Mouse (Mus musculus) thymus, adult 2 months (tissue): Measurements from ENCODE around the gene Adgra1. TPM values are rescaled to one million over a fixed set of nuclear protein-coding genes. Genes with fewer than 3 reads are reported as not detected.

Experiments
- DNase-seq: peaks from one replicate; pipeline ENCODE4 v3.0.0; 2021
- H3K27ac ChIP-seq: fragments of 200-500 bp; 2 replicates; pipeline ENCODE4 v1.5.1; 2012; ENCODE audit warnings: low read length, control low read depth; ENCODE audit not compliant: control insufficient read depth, insufficient read depth
- H3K27me3 ChIP-seq: fragments of 200-500 bp; 2 replicates; pipeline ENCODE4 v1.6.1; 2012; ENCODE audit warnings: mild to moderate bottlenecking, low read length, moderate library complexity, mixed read lengths; ENCODE audit not compliant: control insufficient read depth, insufficient read depth
- H3K36me3 ChIP-seq: fragments of 200-500 bp; 2 replicates; pipeline ENCODE4 v1.6.1; 2012; ENCODE audit warnings: mild to moderate bottlenecking, low read length, moderate library complexity; ENCODE audit not compliant: control insufficient read depth, insufficient read depth
- H3K4me1 ChIP-seq: fragments of 200-500 bp; replicated peaks from 2 replicates; pipeline ENCODE4 v1.6.1; 2012; ENCODE audit warnings: low read length; ENCODE audit not compliant: control insufficient read depth, insufficient read depth
- H3K4me3 ChIP-seq: fragments of 200-500 bp; 2 replicates; pipeline ENCODE4 v1.5.1; 2012; ENCODE audit warnings: mild to moderate bottlenecking, low read length, control low read depth, moderate library complexity; ENCODE audit not compliant: control insufficient read depth, insufficient read depth
- CTCF ChIP-seq: fragments of 200-500 bp; IDR thresholded peaks from 2 replicates; pipeline ENCODE4 v1.5.1; 2012; ENCODE audit warnings: mild to moderate bottlenecking, control low read depth, low read length, moderate library complexity, borderline replicate concordance; ENCODE audit not compliant: control insufficient read depth, poor library complexity, insufficient read depth; ENCODE audit errors: extremely low read depth
- POLR2A ChIP-seq: fragments of 200-500 bp; IDR thresholded peaks from 2 replicates; pipeline ENCODE4 v1.6.1; 2012; ENCODE audit warnings: mild to moderate bottlenecking, low read length, control low read depth, moderate library complexity; ENCODE audit not compliant: control insufficient read depth, poor library complexity, insufficient read depth; ENCODE audit errors: extremely low read depth
- WGBS: fragments of 180-500 bp; shearing (Covaris S2); methylation state at CpG from one replicate; pipeline ENCODE4 v1.1.7; 2018; 5-methylcytosine and 5-hydroxymethylcytosine counted together
- polyA plus RNA-seq: library from polyadenylated mRNA; depleted of rRNA; stranded (reverse); fragments of >200 nt; gene quantifications from 2 replicates; pipeline ENCODE4 v1.2.3, GENCODE M21; 2012

Gene Adgra1
- polyA plus RNA-seq, 1 experiment = 0.08 TPM

GRCm38 (mm10) chr7:139827687-139828086, 6.3 kb upstream of the Adgra1 start:
- WGBS = 17% methylated on average over 9 of the region's 9 CpGs
- Histone ChIP-seq H3K4me3 (no peak overlapping the region), H3K4me1 (no peaks in the 10 kb centered on the region), H3K27ac (no peak overlapping the region), H3K27me3 (no peaks in the 10 kb centered on the region), H3K36me3 (no peaks in the 10 kb centered on the region)
- TF ChIP-seq CTCF = no peak
- TF ChIP-seq POLR2A = no peak
- DNase-seq = no peak

GRCm38 (mm10) chr7:139833532-139833931, 442 bp upstream of the Adgra1 start:
- H3K27ac ChIP-seq = no peak overlapping the region
- H3K4me3 ChIP-seq = no peak overlapping the region
- no peak for TF ChIP-seq POLR2A
- no peak for TF ChIP-seq CTCF
- no peak for DNase-seq
- no peaks in the 10 kb centered on the region for H3K27me3 ChIP-seq
- no peaks in the 10 kb centered on the region for H3K4me1 ChIP-seq
- no peaks in the 10 kb centered on the region for H3K36me3 ChIP-seq
- WGBS = 48% methylated on average over 5 of the region's 5 CpGs

GRCm38 (mm10) chr7:139835140-139836131, 1.5 kb downstream of the Adgra1 start:
- Histone ChIP-seq H3K4me1 (no peaks in the 10 kb centered on the region), H3K36me3 (no peaks in the 10 kb centered on the region), H3K4me3 (no peak overlapping the region), H3K27me3 (no peaks in the 10 kb centered on the region), H3K27ac (no peak overlapping the region)
- 74% methylated on average over 15 of the region's 15 CpGs for WGBS
- TF ChIP-seq CTCF = no peak
- no peak for TF ChIP-seq POLR2A
- no peak for DNase-seq

GRCm38 (mm10) chr7:139840443-139841168, 6.6 kb downstream of the Adgra1 start:
- Histone ChIP-seq H3K27ac (no peak overlapping the region), H3K27me3 (no peaks in the 10 kb centered on the region), H3K36me3 (no peaks in the 10 kb centered on the region), H3K4me1 (no peaks in the 10 kb centered on the region), H3K4me3 (no peak overlapping the region)
- WGBS = 86% methylated on average over 11 of the region's 11 CpGs
- TF ChIP-seq POLR2A (no peak), CTCF (no peak)
- DNase-seq = no peak

- Histone ChIP-seq H3K27ac (no peak overlapping the region), H3K4me3 (no peak overlapping the region), H3K4me1 (no peaks in the 10 kb centered on the region), H3K27me3 (no peaks in the 10 kb centered on the region), H3K36me3 (no peaks in the 10 kb centered on the region)
- WGBS = 75% methylated on average over 6 of the region's 6 CpGs
- DNase-seq = no peak
- TF ChIP-seq POLR2A = no peak
- no peak for TF ChIP-seq CTCF
Observed at GRCm38 (mm10) chr7:139842397-139842796, 8.4 kb downstream of the Adgra1 start.

GRCm38 (mm10) chr7:139843140-139843539, 9.2 kb downstream of the Adgra1 start:
- Histone ChIP-seq H3K36me3 (no peaks in the 10 kb centered on the region), H3K4me1 (no peaks in the 10 kb centered on the region), H3K4me3 (no peak overlapping the region), H3K27ac (no peak overlapping the region), H3K27me3 (no peaks in the 10 kb centered on the region)
- no peak for DNase-seq
- WGBS = 63% methylated on average over 5 of the region's 5 CpGs
- TF ChIP-seq POLR2A (no peak), CTCF (no peak)
